Mouse (Mus musculus): ENCODE results near the gene St3gal3.

GRCm38 (mm10) chr4:118022811-118023210 is 111.9 kb downstream of the St3gal3 start:
- no peak for TF ChIP-seq CTCF (IDR thresholded peaks at IDR 0.05; ENCODE audit: low read depth)
- TF ChIP-seq EP300 (IDR thresholded peaks at IDR 0.05; ENCODE audit: low read depth): no peak
